10 mouse cellular contexts compared by ENCODE assay signal in the genomic region with DNA sequence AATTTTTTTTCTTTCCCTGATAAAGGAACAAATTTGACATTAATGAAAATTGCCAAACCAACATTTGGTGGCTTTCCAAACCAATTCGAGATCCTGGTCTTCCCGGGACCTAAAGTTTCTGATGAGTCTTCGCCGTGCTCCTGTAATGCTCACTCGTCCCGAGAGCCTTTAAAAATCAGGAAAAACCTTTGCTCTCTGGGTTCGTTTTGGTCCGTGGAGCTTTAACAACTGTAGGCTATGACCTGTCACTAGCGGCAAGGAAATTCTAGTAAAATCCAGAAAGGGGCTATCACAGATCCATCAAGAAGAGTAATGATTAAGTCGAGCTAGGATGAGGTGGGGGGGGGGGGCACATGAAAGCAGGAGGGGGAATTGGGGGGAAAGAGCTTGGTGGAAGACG. TPM values are rescaled to one million over a fixed set of nuclear protein-coding genes. Genes with fewer than 3 reads are reported as not detected.
DNase-seq lines count a peak whose midpoint lies in the region; ATAC-seq lines count a peak whose summit lies in the region.
"Had no signal": no experiment of that assay in that cellular context is flagged by ENCODE, and none has a peak within 500 bp of the region (broad histone marks: within the 10 kb centered on the region; RNA-seq: fewer than 3 reads in every experiment).

No protein-coding gene starts in this region.

- H3K27me3 ChIP-seq in heart, embryonic 15.5 days, result no peaks in the 10 kb centered on the region
- no peaks in the 10 kb centered on the region for H3K27me3 ChIP-seq in hindbrain, embryonic 15.5 days
- no peaks in the 10 kb centered on the region for H3K27me3 ChIP-seq in midbrain, embryonic 11.5 days (ENCODE audit: control insufficient read depth, insufficient read depth, low read length)
- H3K27me3 ChIP-seq: Patski had no signal

- H3K27ac ChIP-seq in heart, embryonic 15.5 days, result peak overlapping the region; percentile 82
- H3K27ac ChIP-seq in hindbrain, embryonic 15.5 days (replicated peaks), result peak overlapping the region; percentile 82
- peak overlapping the region; percentile 81 for H3K27ac ChIP-seq in midbrain, embryonic 11.5 days (ENCODE audit: low read depth, low read length)

- no peak for DNase-seq in heart, postnatal 36 days
- DNase-seq in MN1 (ENCODE audit: low spot score), result peak; percentile 42
- DNase-seq in midbrain, embryonic 11.5 days (ENCODE audit: low spot score, missing footprints), result no peak
- no peak for DNase-seq in thymus, postnatal 36 days
- no peak for DNase-seq in layer of hippocampus, adult 11-12 months (ENCODE audit: low spot score)
- no peak for DNase-seq in left cerebral cortex, postnatal 36 days (ENCODE audit: low spot score in 2 of 2)

- intact Hi-C loops in heart, postnatal 36 days (cut with DNase I), result loop anchor here (1.0 kb wide), 2 partner anchors 75 to 108 kb away; a partner anchor contains a TSS
- intact Hi-C loops in left cerebral cortex, postnatal 36 days (cut with DNase I), result loop anchor here (2.0 to 5.0 kb wide), 2 partner anchors 75 to 109 kb away; a partner anchor contains a TSS

- H3K36me3 ChIP-seq in heart, embryonic 15.5 days, result peaks cover 40% of the 10 kb centered on the region
- H3K36me3 ChIP-seq in hindbrain, embryonic 15.5 days, result peaks cover 38% of the 10 kb centered on the region
- peaks cover 27% of the 10 kb centered on the region for H3K36me3 ChIP-seq in midbrain, embryonic 11.5 days (ENCODE audit: control insufficient read depth, insufficient read depth, low read length)

- peak overlapping the region; percentile 74 for H3K9ac ChIP-seq in heart, embryonic 15.5 days
- H3K9ac ChIP-seq in hindbrain, embryonic 15.5 days, result peak overlapping the region; percentile 76
- H3K9ac ChIP-seq in midbrain, embryonic 11.5 days (ENCODE audit: low read length), result peak overlapping the region; percentile 79

- peak; percentile 39; the same call in 1 of the 2 replicates for ATAC-seq in heart, embryonic 15.5 days (replicated peaks; ENCODE audit: insufficient number of reproducible peaks, insufficient read depth, low FRiP score, low read depth)
- no peak for ATAC-seq in hindbrain, embryonic 15.5 days (ENCODE audit: low FRiP score, low read depth)
- no peak for ATAC-seq in midbrain, embryonic 11.5 days (ENCODE audit: low FRiP score)

- no peaks in the 10 kb centered on the region for H3K9me3 ChIP-seq in heart, embryonic 15.5 days (replicated peaks)
- no peaks in the 10 kb centered on the region for H3K9me3 ChIP-seq in hindbrain, embryonic 15.5 days
- H3K9me3 ChIP-seq in midbrain, embryonic 11.5 days (ENCODE audit: control insufficient read depth, low read length), result no peaks in the 10 kb centered on the region

- H3K4me2 ChIP-seq in heart, embryonic 15.5 days, result peak overlapping the region; percentile 66
- H3K4me2 ChIP-seq in hindbrain, embryonic 15.5 days, result peak overlapping the region; percentile 73
- H3K4me2 ChIP-seq in midbrain, embryonic 11.5 days, result peak overlapping the region; percentile 73

- H3K4me1 ChIP-seq in heart, embryonic 15.5 days (replicated peaks), result peaks cover 7% of the 10 kb centered on the region
- H3K4me1 ChIP-seq in hindbrain, embryonic 15.5 days (replicated peaks), result peaks cover 15% of the 10 kb centered on the region
- H3K4me1 ChIP-seq in midbrain, embryonic 11.5 days (ENCODE audit: control insufficient read depth, insufficient read depth, low read length), result peaks cover 5% of the 10 kb centered on the region; the same call in 1 of the 2 replicates

- WGBS in heart, embryonic 15.5 days, result 2% methylated on average over 11 of the region's 11 CpGs
- WGBS in hindbrain, embryonic 15.5 days, result 4% methylated on average over 11 of the region's 11 CpGs
- WGBS in midbrain, embryonic 11.5 days, result 10% methylated on average over 11 of the region's 11 CpGs

- peak overlapping the region; percentile 66 for H3K4me3 ChIP-seq in heart, embryonic 15.5 days
- peak overlapping the region; percentile 59 for H3K4me3 ChIP-seq in hindbrain, embryonic 15.5 days
- H3K4me3 ChIP-seq in midbrain, embryonic 11.5 days (ENCODE audit: low read depth, low read length), result peak overlapping the region; percentile 72

RNA-seq across cellular contexts. Expression of a gene that starts 0.6 kb away (rescaled TPM):
- polyA plus RNA-seq in heart, embryonic 15.5 days (2015; fragmentation: Nextera tagmentation; extraction: Ambion mirVana), result 86.3 and 93.7 TPM in 2 replicates
- 10 to 100 TPM; 54.2 to 55.4 TPM for total RNA-seq in heart, postnatal 36 days (2021)
- 82.2 and 87.9 TPM in 2 replicates for polyA plus RNA-seq in hindbrain, embryonic 15.5 days (2015; fragmentation: Nextera tagmentation; extraction: Ambion mirVana)
- polyA plus RNA-seq in midbrain, embryonic 11.5 days (2014; fragmentation: Nextera tagmentation; extraction: Ambion mirVana), result 170 and 179 TPM in 2 replicates
- 10 to 100 TPM; 40.6 to 46.6 TPM for total RNA-seq in left cerebral cortex, postnatal 36 days (2021)

RNA-seq across cellular contexts. Expression of a gene that starts 9.4 kb away (rescaled TPM):
- 49.5 and 51.5 TPM in 2 replicates for polyA plus RNA-seq in heart, embryonic 15.5 days (2015; fragmentation: Nextera tagmentation; extraction: Ambion mirVana)
- 10 to 100 TPM; 25.4 to 27.6 TPM for total RNA-seq in heart, postnatal 36 days (2021)
- polyA plus RNA-seq in hindbrain, embryonic 15.5 days (2015; fragmentation: Nextera tagmentation; extraction: Ambion mirVana), result 53.6 and 58.8 TPM in 2 replicates
- 55.0 and 57.9 TPM in 2 replicates for polyA plus RNA-seq in midbrain, embryonic 11.5 days (2014; fragmentation: Nextera tagmentation; extraction: Ambion mirVana)
- total RNA-seq in left cerebral cortex, postnatal 36 days (2021), result 1 to 10 TPM; 6.9 to 7.8 TPM

RNA-seq across cellular contexts. Expression of a gene that starts 18.4 kb away (rescaled TPM):
- 2.9 and 25.2 TPM in 2 replicates for polyA plus RNA-seq in heart, embryonic 15.5 days (2015; fragmentation: Nextera tagmentation; extraction: Ambion mirVana)
- not detected for total RNA-seq in heart, postnatal 36 days (2021)
- polyA plus RNA-seq in hindbrain, embryonic 15.5 days (2015; fragmentation: Nextera tagmentation; extraction: Ambion mirVana), result 0.19 and 0.45 TPM in 2 replicates
- polyA plus RNA-seq in midbrain, embryonic 11.5 days (2014; fragmentation: Nextera tagmentation; extraction: Ambion mirVana), result 0.48 and 0.70 TPM in 2 replicates
- under 1 TPM; 0.25 to 0.41 TPM for total RNA-seq in left cerebral cortex, postnatal 36 days (2021)
- total RNA-seq: hematopoietic stem cell, adult 5-6 weeks had no signal

RNA-seq across cellular contexts. Expression of a gene that starts 29.9 kb away (rescaled TPM):
- 43.1 and 55.5 TPM in 2 replicates for polyA plus RNA-seq in heart, embryonic 15.5 days (2015; fragmentation: Nextera tagmentation; extraction: Ambion mirVana)
- total RNA-seq in heart, postnatal 36 days (2021), result 10 to 100 TPM; 18.4 to 19.2 TPM
- 67.2 and 73.5 TPM in 2 replicates for polyA plus RNA-seq in hindbrain, embryonic 15.5 days (2015; fragmentation: Nextera tagmentation; extraction: Ambion mirVana)
- 49.8 and 56.3 TPM in 2 replicates for polyA plus RNA-seq in midbrain, embryonic 11.5 days (2014; fragmentation: Nextera tagmentation; extraction: Ambion mirVana)
- 10 to 100 TPM; 66.6 TPM for total RNA-seq in left cerebral cortex, postnatal 36 days (2021)

RNA-seq across cellular contexts. Expression of a gene that starts 52.9 kb away (rescaled TPM):
- 1.2 and 1.8 TPM in 2 replicates for polyA plus RNA-seq in heart, embryonic 15.5 days (2015; fragmentation: Nextera tagmentation; extraction: Ambion mirVana)
- 1 to 10 TPM; 1.8 to 3.1 TPM for total RNA-seq in heart, postnatal 36 days (2021)
- 0.86 and 1.9 TPM in 2 replicates for polyA plus RNA-seq in hindbrain, embryonic 15.5 days (2015; fragmentation: Nextera tagmentation; extraction: Ambion mirVana)
- 0.37 and 0.82 TPM in 2 replicates for polyA plus RNA-seq in midbrain, embryonic 11.5 days (2014; fragmentation: Nextera tagmentation; extraction: Ambion mirVana)
- total RNA-seq in left cerebral cortex, postnatal 36 days (2021), result under 1 TPM; 0.52 TPM
- total RNA-seq: hematopoietic stem cell, adult 5-6 weeks had no signal
